Mouse (Mus musculus) heart, postnatal 0 days (tissue): ENCODE results near the gene Hdhd3.

Source experiments
- CTCF ChIP-seq: IDR thresholded peaks from 2 replicates; pipeline ENCODE4 v1.5.1; 2016; ENCODE audit warnings: antibody characterized with exemption, control low read depth, low read depth
- EP300 ChIP-seq: IDR thresholded peaks from 2 replicates; pipeline ENCODE4 v1.6.1; 2016; ENCODE audit warnings: antibody characterized with exemption, low read depth

GRCm38 (mm10) chr4:62477542-62478244 is 25.6 kb downstream of the Hdhd3 start:
- TF ChIP-seq CTCF, result no peak
- TF ChIP-seq EP300, result no peak
